Mouse (Mus musculus): Measurements from ENCODE around the gene Ruvbl1. TPM values are rescaled to one million over a fixed set of nuclear protein-coding genes. Genes with fewer than 3 reads are reported as not detected.

Gene Ruvbl1
- total RNA-seq, 2 experiments from 2014 or later: 38.7 to 43.7 TPM

- no peak for DNase-seq (ENCODE audit: low spot score in 2 of 2)
Measured at GRCm38 (mm10) chr6:88544241-88544640, 79.0 kb downstream of the Ruvbl1 start.

DNA sequence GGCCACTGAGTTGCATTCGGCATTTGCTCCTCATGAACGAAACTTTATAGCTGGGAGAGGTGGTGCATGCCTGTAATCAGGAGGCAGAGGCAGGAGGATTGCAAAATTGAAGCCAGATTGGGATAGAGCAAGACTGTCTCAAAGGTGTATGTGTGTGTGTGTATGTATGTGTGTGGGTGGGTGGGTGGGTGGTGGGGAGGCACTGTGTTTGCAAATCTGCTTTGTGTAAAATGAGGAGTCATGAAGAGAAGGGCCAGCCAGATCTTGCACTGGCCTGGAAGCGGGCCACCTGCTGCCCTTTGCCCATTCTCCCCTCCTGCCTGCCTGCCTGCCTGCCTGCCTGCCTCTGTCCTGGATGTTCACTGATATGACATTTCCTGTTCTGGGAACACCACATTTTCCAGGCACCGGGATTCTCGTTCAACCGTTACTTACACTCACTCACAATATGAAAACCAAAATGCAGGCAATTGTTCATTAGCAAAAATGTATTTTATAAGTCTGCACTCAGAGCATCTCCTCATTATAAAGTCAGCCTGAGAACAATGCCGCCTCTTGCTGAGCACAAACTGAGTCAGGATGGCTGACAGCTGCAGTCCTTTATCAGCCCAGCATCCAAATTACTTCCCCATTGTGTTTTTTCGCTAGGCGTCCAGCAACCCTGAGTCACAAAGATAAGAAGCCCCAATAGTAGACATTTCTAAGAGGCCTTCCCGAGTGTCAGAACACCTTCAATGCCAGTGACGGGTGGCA lies 79.6 kb downstream of the Ruvbl1 start:
- no peak for DNase-seq (ENCODE audit: low spot score in 2 of 2)

GRCm38 (mm10) chr6:88545397-88545790 lies 80.2 kb downstream of the Ruvbl1 start:
- no peak for DNase-seq (ENCODE audit: low spot score in 2 of 2)

Other genes with a start within 250 kb of the Ruvbl1 start
- gene Dnajb8, start 243.1 kb upstream of the Ruvbl1 start, total RNA-seq (2021): not detected
- 10 to 100 TPM; 21.9 to 24.7 TPM for gene Eefsec, start 18.9 kb upstream of the Ruvbl1 start, total RNA-seq (2021)
- 10 to 100 TPM; 79.5 to 80.1 TPM for gene Sec61a1, start 53.5 kb downstream of the Ruvbl1 start, total RNA-seq (2021)
- under 1 TPM; 0.20 to 0.74 TPM for gene Kbtbd12, start 172.5 kb downstream of the Ruvbl1 start, total RNA-seq (2021)